Mouse (Mus musculus): ENCODE results near the gene Nudt22.

DNA sequence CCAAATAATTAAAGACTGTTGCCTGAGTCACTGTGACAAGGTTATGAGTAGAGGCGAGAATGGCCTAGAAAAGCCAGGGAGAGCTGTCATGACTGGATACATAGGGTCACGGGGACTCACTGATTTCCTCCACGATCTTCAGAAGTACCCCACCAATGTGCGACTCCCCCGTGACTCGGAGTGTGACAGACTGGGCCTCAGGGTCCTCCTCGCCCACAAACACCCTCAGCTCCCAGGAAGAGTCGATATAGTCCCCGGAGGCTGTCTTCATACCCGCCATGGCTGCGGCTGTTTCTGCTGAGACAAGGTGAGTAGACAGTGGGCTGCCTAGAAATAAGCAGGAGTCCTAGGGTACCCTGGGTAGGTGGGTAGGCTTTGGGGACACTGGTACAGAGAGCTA is 22.6 kb upstream of the Nudt22 start:
- TF ChIP-seq CTCF (IDR thresholded peaks at IDR 0.05; ENCODE audit: extremely low read depth, insufficient read depth, insufficient read length, insufficient replicate concordance) (no peak), POLR2A (IDR thresholded peaks at IDR 0.05; ENCODE audit: low read depth, low read length) (no peak)

Data from spleen, adult 2 months (tissue).